In the genomic region with DNA sequence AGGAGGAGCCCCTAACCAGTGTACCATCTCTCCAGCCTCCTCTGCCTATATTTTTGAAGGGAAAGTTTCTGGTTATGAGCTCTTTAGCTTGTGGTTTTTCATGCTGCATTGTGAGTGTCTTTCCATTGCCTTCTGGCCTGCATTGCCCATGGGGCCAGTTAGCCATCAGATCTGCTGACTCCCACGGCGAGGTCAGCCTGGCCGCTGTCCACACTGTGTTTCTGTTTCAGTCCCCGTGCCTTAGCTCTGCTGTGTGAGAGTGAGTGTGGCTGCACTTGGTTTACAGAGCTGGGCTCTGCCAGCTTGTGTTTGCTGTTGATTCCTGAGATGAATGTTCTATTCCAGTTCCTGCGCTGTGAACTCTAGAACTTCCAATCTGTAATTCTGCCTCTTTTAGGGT, we compare ENCODE assay signal across 10 mouse cellular contexts. TPM values are rescaled to one million over a fixed set of nuclear protein-coding genes. Genes with fewer than 3 reads are reported as not detected.
DNase-seq lines count a peak whose midpoint lies in the region.
"Had no signal": no experiment of that assay in that cellular context is flagged by ENCODE, and none has a peak within 500 bp of the region (broad histone marks: within the 10 kb centered on the region; RNA-seq: fewer than 3 reads in every experiment).

No protein-coding gene starts in this region.

- DNase-seq in adrenal gland, postnatal 10 days, result peak; percentile 71
- DNase-seq in adrenal gland, adult 18-20 months (ENCODE audit: low spot score in 2 of 2), result no peak
- peak; percentile 31 to 61 for DNase-seq in kidney, postnatal 25 days
- no peak for DNase-seq in kidney, adult 8-10 months
- peak; percentile 14 for DNase-seq in MN1 (ENCODE audit: low spot score)
- DNase-seq in gastrocnemius, postnatal 25 days, result peak; percentile 63
- DNase-seq in right cerebral cortex, adult 18-20 months, result no peak
- DNase-seq in cerebellum, adult 9-10 months, result no peak
- DNase-seq: liver, embryonic 13.5 days; thymus, adult 2 months had no signal

RNA-seq across cellular contexts. Expression of gene Synj2, which starts 26.9 kb away (rescaled TPM):
- 10 to 100 TPM in 1 of 2 experiments, 1 to 10 TPM in 1; 8.2 to 15.4 TPM for total RNA-seq in adrenal gland, postnatal 10 days (2021)
- total RNA-seq in adrenal gland, adult 18-20 months (2021), result 10 to 100 TPM in 1 of 2 experiments, 1 to 10 TPM in 1; 9.7 to 13.4 TPM
- 10 to 100 TPM; 35.8 to 48.7 TPM for total RNA-seq in gastrocnemius, postnatal 25 days (2021)

Comparison
In these comparisons a context has a peak if more than half of its experiments do, and no peak if none do; other contexts are left out.
1. DNase-seq: peak in adrenal gland, postnatal 10 days (single experiment), kidney, postnatal 25 days (2 of 2), MN1 (single experiment) and gastrocnemius, postnatal 25 days (single experiment); none in adrenal gland, adult 18-20 months (0 of 2), kidney, adult 8-10 months (0 of 2), right cerebral cortex, adult 18-20 months (single experiment) and cerebellum, adult 9-10 months (single experiment).